Mouse (Mus musculus) spleen, postnatal 36 days (tissue): Measurements from ENCODE around the gene Slc29a1.

ENCODE experiments used
- DNase-seq, 2 experiments: peaks; one replicate each; pipeline ENCODE4 v3.0.0; 2022; ENCODE audit warnings: low spot score in 2 of 2, mixed read lengths in 1 of 2

The Slc29a1 gene

GRCm38 (mm10) chr17:45589844-45590243 is 9.6 kb downstream of the Slc29a1 start:
- no peak for DNase-seq

- DNase-seq: no peak
Observed at GRCm38 (mm10) chr17:45589236-45589635, 10.2 kb downstream of the Slc29a1 start.

- no peak for DNase-seq
Observed at GRCm38 (mm10) chr17:45588370-45588769, 11.0 kb downstream of the Slc29a1 start.

GRCm38 (mm10) chr17:45586449-45586837 is 13.0 kb downstream of the Slc29a1 start:
- DNase-seq: no peak

GRCm38 (mm10) chr17:45585725-45586448 is 13.5 kb downstream of the Slc29a1 start:
- no peak for DNase-seq

GRCm38 (mm10) chr17:45584939-45585678 is 14.3 kb downstream of the Slc29a1 start:
- peak; percentile 51 to 66 for DNase-seq

GRCm38 (mm10) chr17:45584096-45584896 is 15.1 kb downstream of the Slc29a1 start:
- no peak for DNase-seq

- DNase-seq: peak; percentile 40 to 49
Observed at GRCm38 (mm10) chr17:45582715-45583355, 16.6 kb downstream of the Slc29a1 start.

GRCm38 (mm10) chr17:45582188-45582587 is 17.2 kb downstream of the Slc29a1 start:
- peak in 1 of 2 experiments; percentile 42 for DNase-seq

- DNase-seq: peak; percentile 55 to 74
Observed at GRCm38 (mm10) chr17:45581567-45581983, 17.8 kb downstream of the Slc29a1 start.

- DNase-seq: no peak
Observed at GRCm38 (mm10) chr17:45580958-45581477, 18.4 kb downstream of the Slc29a1 start.

DNA sequence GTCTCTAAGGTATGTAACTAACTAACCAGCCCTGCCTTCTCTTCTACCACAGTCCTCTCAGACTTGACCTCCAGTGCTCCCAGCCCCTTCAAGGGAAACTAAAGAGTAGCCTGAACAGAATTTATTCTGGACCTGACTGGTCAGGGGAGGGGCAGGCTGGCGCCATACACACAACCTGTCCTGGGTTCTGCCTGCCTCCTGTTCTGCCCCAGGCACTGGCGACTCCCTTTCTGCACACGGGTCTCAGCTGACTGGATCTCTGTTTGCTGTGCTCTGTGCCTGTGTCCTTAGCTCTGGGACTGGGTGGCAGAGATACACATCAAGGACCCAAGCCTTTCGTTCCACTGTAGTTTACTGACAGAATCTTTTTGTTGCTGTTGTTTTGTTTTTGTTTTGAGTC is 19.9 kb downstream of the Slc29a1 start:
- DNase-seq: no peak

GRCm38 (mm10) chr17:45578843-45579242 is 20.6 kb downstream of the Slc29a1 start:
- DNase-seq: no peak

- DNase-seq: no peak
Observed at GRCm38 (mm10) chr17:45578242-45578641, 21.2 kb downstream of the Slc29a1 start.

DNA sequence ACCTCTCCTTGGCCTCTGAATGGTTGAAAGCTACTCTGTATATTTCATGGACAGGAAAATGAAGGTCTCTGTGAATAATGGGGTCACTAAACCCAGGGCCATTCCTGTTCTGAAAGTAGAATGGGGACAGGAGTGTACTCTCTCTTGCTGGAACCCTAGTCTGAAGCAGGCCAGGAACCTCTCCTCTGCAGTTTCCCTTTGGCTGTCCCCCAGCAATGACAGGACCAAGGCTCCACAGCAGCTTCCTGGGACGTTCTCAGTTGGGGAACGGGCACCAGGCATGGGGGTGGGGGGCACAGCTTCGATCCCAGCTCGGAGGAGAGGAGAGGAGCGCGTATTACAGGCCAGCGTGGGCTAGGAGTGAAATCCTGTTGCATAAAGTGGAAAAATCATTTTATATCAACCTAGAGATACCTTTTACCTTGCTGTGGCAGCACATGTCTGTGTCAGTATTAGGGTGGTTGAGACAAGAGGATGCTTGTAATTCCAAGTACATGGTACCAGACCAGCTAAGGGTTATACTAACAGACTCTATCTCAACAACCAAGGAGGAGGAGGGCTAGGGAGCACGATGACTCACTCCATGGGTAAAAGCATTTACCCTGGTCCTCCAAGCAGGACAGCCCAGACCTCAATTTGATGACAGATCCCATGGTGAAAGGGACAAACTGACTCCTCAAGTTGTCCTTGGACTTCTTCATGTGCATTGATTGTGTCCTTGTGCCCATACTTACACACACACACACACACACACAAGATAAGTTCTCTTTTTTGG is 24.1 kb downstream of the Slc29a1 start:
- DNase-seq: no peak

DNA sequence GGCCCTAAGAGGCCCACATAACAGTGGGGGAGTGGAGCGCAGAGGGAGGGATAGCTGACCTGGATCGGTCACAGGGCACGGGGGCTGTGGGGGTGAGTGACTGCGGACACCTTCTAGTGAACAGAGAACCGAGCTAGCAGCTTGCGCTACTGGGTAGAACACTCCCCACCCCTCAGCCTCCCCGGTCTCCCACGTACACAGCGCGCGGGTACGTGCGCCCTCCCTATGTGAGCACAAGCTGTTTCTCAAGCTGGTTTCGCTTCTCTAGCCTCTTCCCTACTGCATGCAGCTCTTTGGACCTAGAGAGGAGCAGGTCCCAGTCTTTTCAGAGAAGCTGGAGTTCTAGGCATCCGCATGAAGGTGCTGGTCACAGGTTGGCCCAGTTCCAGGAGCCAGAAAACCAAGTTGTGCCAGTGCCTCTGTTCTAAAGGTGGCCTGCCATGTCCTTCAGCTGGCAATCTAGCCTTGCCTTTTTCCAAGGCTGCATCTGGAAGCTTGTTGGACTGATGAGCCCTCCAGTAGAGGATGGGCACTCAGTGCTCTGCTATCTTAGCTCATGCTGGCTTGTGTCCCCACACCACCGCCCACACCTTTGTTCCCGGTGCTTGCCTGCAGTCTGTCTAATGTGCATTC is 25.2 kb downstream of the Slc29a1 start:
- DNase-seq: peak; percentile 80 to 82

- DNase-seq: peak; percentile 94 to 95
Observed at GRCm38 (mm10) chr17:45573780-45574123, 25.7 kb downstream of the Slc29a1 start.

DNA sequence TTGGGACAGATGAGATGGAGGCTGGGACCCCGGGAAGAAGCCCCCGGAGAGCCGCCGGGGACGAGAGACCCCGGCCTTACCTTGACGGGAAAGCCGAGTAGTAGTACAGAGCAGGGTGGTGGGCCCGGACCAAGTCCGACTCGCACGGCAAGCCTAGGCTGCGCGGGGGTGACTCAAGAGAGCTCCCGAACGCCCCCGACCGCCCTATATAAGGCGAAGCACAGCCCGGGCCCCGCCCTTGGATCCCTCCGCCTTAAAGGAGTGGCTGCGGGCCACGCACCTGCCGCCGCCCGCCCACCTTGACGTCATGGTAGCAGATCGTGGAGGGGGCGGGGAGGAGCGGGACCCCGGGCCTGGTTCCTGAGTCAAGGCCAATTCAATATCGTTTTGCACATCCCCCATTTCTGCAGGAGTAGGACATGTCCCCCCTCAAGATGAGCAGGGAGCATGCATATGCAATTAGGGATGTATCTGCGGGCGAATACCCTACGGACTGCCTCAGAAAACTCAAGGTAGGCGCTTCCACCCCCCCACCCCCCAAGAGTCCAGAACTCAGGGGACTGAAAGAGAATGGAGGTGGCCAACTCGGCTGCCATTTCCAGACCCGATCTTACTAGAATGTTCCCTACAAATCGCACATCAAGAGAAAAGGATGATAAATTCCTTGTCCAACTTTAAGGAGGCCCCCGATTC is 26.2 kb downstream of the Slc29a1 start, which contains the start of gene Hsp90ab1:
Hsp90ab1 (minus strand) TSS at position 185 of the 693 bp plus-strand sequence.
- peak; percentile 98 for DNase-seq
